Mouse (Mus musculus) myocyte (in vitro differentiated cells): ENCODE results near the gene Bckdha.

Source experiments
- MYOD1 ChIP-seq, 3 experiments: IDR thresholded peaks; one replicate each; pipeline ENCODE4 v1.6.1; 2011; ENCODE audit warnings: control low read depth in 2 of 3, low read depth in 2 of 3, mild to moderate bottlenecking in 2 of 3, moderate library complexity in 1 of 3; ENCODE audit not compliant: insufficient read length in 2 of 3, control insufficient read depth in 1 of 3
- POLR2A ChIP-seq: IDR thresholded peaks from one replicate; pipeline ENCODE4 v1.6.1; 2011; ENCODE audit warnings: low read depth, mild to moderate bottlenecking, control low read depth, moderate library complexity; ENCODE audit not compliant: insufficient read length
- TCF12 ChIP-seq: IDR thresholded peaks from one replicate; pipeline ENCODE4 v1.6.1; 2011; ENCODE audit warnings: mild to moderate bottlenecking, control low read depth; ENCODE audit not compliant: poor library complexity, insufficient read depth, severe bottlenecking
- TCF3 ChIP-seq: IDR thresholded peaks from one replicate; pipeline ENCODE4 v1.6.1; 2011; ENCODE audit warnings: low read depth, control low read depth; ENCODE audit not compliant: insufficient read length
- USF1 ChIP-seq: IDR thresholded peaks from one replicate; pipeline ENCODE4 v1.6.1; 2011; ENCODE audit warnings: low read depth, mild to moderate bottlenecking, control low read depth, moderate library complexity

- TF ChIP-seq USF1 (no peak), TCF3 (no peak), POLR2A (no peak), TCF12 (no peak), MYOD1 (IDR thresholded peaks at IDR 0.05; ENCODE audit: control insufficient read depth in 1 of 3, insufficient read length in 2 of 3, low read depth in 2 of 3) (no peak)
Observed at GRCm38 (mm10) chr7:25611501-25611900, 47.3 kb downstream of the Bckdha start.
